Mouse (Mus musculus) small intestine, adult 2 months (tissue): Measurements from ENCODE around the gene Rmnd5a.

Source experiments
- CTCF ChIP-seq: fragments of 200-500 bp; IDR thresholded peaks from 2 replicates; pipeline ENCODE4 v1.5.1; 2012; ENCODE audit warnings: low read depth, mild to moderate bottlenecking, control low read depth, inconsistent platforms, low read length, moderate library complexity, mixed read lengths; ENCODE audit not compliant: insufficient replicate concordance, insufficient read length; ENCODE audit errors: extremely low read depth
- POLR2A ChIP-seq: fragments of 200-500 bp; IDR thresholded peaks from 2 replicates; pipeline ENCODE4 v1.6.1; 2012; ENCODE audit warnings: low read depth, mild to moderate bottlenecking, control low read depth, inconsistent platforms, low read length, moderate library complexity

GRCm38 (mm10) chr6:71341179-71341578, 99.3 kb downstream of the Rmnd5a start:
- no peak for TF ChIP-seq CTCF
- TF ChIP-seq POLR2A = no peak
